30 mouse cellular contexts compared by ENCODE assay signal in the genomic region with DNA sequence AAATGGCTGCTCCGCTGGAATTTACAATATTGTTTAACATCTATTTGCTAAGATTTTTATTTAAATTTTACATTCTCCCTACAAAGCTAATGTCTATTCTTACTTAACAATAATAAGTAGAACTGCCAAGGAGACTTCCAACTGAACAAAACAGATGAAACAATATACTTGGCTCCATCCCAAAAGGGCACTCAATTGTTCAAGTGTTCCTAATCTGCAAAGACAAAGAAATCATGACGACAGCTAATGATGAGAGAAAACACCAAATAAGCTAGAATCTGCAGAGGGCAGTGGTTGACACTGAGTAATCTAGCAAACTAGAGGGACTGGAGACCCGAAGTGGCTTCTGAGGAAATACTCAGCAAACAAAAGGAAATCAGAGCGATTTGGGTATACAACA.
DNase-seq lines count a peak whose midpoint lies in the region; ATAC-seq and TF ChIP-seq lines count a peak whose summit lies in the region.
"Had no signal": no experiment of that assay in that cellular context is flagged by ENCODE, and none has a peak within 500 bp of the region (broad histone marks: within the 10 kb centered on the region; RNA-seq: fewer than 3 reads in every experiment).

No protein-coding gene starts in this region.

- no peaks in the 10 kb centered on the region for H3K4me1 ChIP-seq in forebrain, postnatal 0 days (ENCODE audit: insufficient read depth)
- H3K4me1 ChIP-seq in forebrain, embryonic 12.5 days: peaks cover 9% of the 10 kb centered on the region
- H3K4me1 ChIP-seq in lung, postnatal 0 days (ENCODE audit: insufficient read depth, low read depth, low read length): no peaks in the 10 kb centered on the region
- H3K4me1 ChIP-seq in thymus, adult 2 months (replicated peaks; ENCODE audit: control insufficient read depth, insufficient read depth, low read length): no peaks in the 10 kb centered on the region
- H3K4me1 ChIP-seq: heart, embryonic 12.5 days; intestine, embryonic 15.5 days; liver, embryonic 15.5 days; neural tube, embryonic 15.5 days had no signal

- WGBS in forebrain, postnatal 0 days: 40% methylated on average over 4 of the region's 4 CpGs
- WGBS in forebrain, embryonic 12.5 days: 62% methylated on average over 4 of the region's 4 CpGs
- 38% methylated on average over 4 of the region's 4 CpGs for WGBS in lung, postnatal 0 days
- 85% methylated on average over 4 of the region's 4 CpGs for WGBS in thymus, adult 2 months

- H3K27ac ChIP-seq in forebrain, postnatal 0 days (ENCODE audit: low read depth, low read length): no peak overlapping the region
- no peak overlapping the region for H3K27ac ChIP-seq in forebrain, embryonic 12.5 days
- H3K27ac ChIP-seq in lung, postnatal 0 days (ENCODE audit: low read length): no peak overlapping the region
- H3K27ac ChIP-seq in thymus, adult 2 months (ENCODE audit: control insufficient read depth, insufficient read depth, low read length): no peak overlapping the region
- H3K27ac ChIP-seq: hindbrain, embryonic 15.5 days; intestine, embryonic 15.5 days; layer of hippocampus, adult 2 months; left cerebral cortex, adult 2 months; limb, embryonic 12.5 days; liver, embryonic 15.5 days; macrophage; midbrain, embryonic 13.5 days; neural tube, embryonic 15.5 days; stomach, postnatal 0 days had no signal

- no peaks in the 10 kb centered on the region for H3K27me3 ChIP-seq in forebrain, postnatal 0 days (ENCODE audit: insufficient read depth, low read length)
- H3K27me3 ChIP-seq in forebrain, embryonic 12.5 days: no peaks in the 10 kb centered on the region; the same call in 1 of the 2 replicates
- no peaks in the 10 kb centered on the region for H3K27me3 ChIP-seq in lung, postnatal 0 days (replicated peaks; ENCODE audit: insufficient read depth, low read length)
- no peaks in the 10 kb centered on the region for H3K27me3 ChIP-seq in thymus, adult 2 months (ENCODE audit: control insufficient read depth, insufficient read depth, low read length)
- H3K27me3 ChIP-seq: heart, embryonic 12.5 days; intestine, embryonic 15.5 days; limb, embryonic 12.5 days; liver, embryonic 15.5 days; neural tube, embryonic 15.5 days had no signal

- peak; percentile 16 for DNase-seq in forebrain, postnatal 0 days
- DNase-seq in lung, postnatal 0 days (ENCODE audit: low spot score): peak; percentile 11
- DNase-seq in lung, adult 18-20 months: no peak
- peak; percentile 67 for DNase-seq in Muller cell, postnatal 12 days (ENCODE audit: inconsistent ontology term)
- no peak for DNase-seq in frontal cortex, postnatal 36 days (ENCODE audit: low spot score in 2 of 2)
- no peak for DNase-seq in thymus, adult 2 months
- DNase-seq: adrenal gland, postnatal 25 days; cerebellum, adult 18-20 months; gastrocnemius, postnatal 25 days; heart, adult 18-20 months; heart, postnatal 4 days; kidney, adult 2 months; kidney, postnatal 36 days; lung, postnatal 10 days; right cerebral cortex, postnatal 4 days; thymus, postnatal 4 days had no signal

- no peak; the same call in 1 of the 2 replicates for ATAC-seq in forebrain, postnatal 0 days
- no peak for ATAC-seq in forebrain, embryonic 12.5 days (ENCODE audit: low FRiP score)
- ATAC-seq in lung, postnatal 0 days: no peak
- ATAC-seq: CD4-positive, CD25-positive, alpha-beta regulatory T cell, adult 4 months; intestine, embryonic 15.5 days; midbrain, embryonic 13.5 days had no signal

- H3K9ac ChIP-seq in forebrain, postnatal 0 days: no peak overlapping the region
- no peak overlapping the region for H3K9ac ChIP-seq in forebrain, embryonic 12.5 days
- no peak overlapping the region for H3K9ac ChIP-seq in lung, postnatal 0 days (replicated peaks; ENCODE audit: low read depth)
- H3K9ac ChIP-seq: heart, embryonic 12.5 days; hindbrain, embryonic 15.5 days; intestine, embryonic 15.5 days; limb, embryonic 12.5 days; liver, embryonic 15.5 days; midbrain, embryonic 13.5 days; neural tube, embryonic 15.5 days had no signal

- no peaks in the 10 kb centered on the region for H3K9me3 ChIP-seq in forebrain, postnatal 0 days (ENCODE audit: low read length)
- no peaks in the 10 kb centered on the region for H3K9me3 ChIP-seq in forebrain, embryonic 12.5 days
- H3K9me3 ChIP-seq in lung, postnatal 0 days (ENCODE audit: low read length): no peaks in the 10 kb centered on the region
- H3K9me3 ChIP-seq: hindbrain, embryonic 15.5 days; intestine, embryonic 15.5 days; liver, embryonic 15.5 days; neural tube, embryonic 15.5 days had no signal

- no peak overlapping the region for H3K4me2 ChIP-seq in forebrain, postnatal 0 days (ENCODE audit: low read depth)
- no peak overlapping the region for H3K4me2 ChIP-seq in forebrain, embryonic 12.5 days
- H3K4me2 ChIP-seq in lung, postnatal 0 days (replicated peaks; ENCODE audit: low read depth, low read length): no peak overlapping the region
- H3K4me2 ChIP-seq: heart, embryonic 12.5 days; hindbrain, embryonic 15.5 days; intestine, embryonic 15.5 days; limb, embryonic 12.5 days; liver, embryonic 15.5 days; midbrain, embryonic 13.5 days; neural tube, embryonic 15.5 days had no signal

- TF ChIP-seq POLR2A in thymus, adult 2 months (IDR thresholded peaks at IDR 0.05; ENCODE audit: control insufficient read depth, extremely low read depth, insufficient read depth, low read length, poor library complexity): no peak

- no peaks in the 10 kb centered on the region for H3K36me3 ChIP-seq in forebrain, postnatal 0 days (ENCODE audit: insufficient read depth)
- no peaks in the 10 kb centered on the region for H3K36me3 ChIP-seq in forebrain, embryonic 12.5 days (replicated peaks)
- no peaks in the 10 kb centered on the region for H3K36me3 ChIP-seq in lung, postnatal 0 days (ENCODE audit: insufficient read depth, low read length)
- H3K36me3 ChIP-seq in thymus, adult 2 months (ENCODE audit: control insufficient read depth, insufficient read depth, low read length): no peaks in the 10 kb centered on the region
- H3K36me3 ChIP-seq: heart, embryonic 12.5 days; hindbrain, embryonic 15.5 days; intestine, embryonic 15.5 days; limb, embryonic 12.5 days; liver, embryonic 15.5 days; midbrain, embryonic 13.5 days; neural tube, embryonic 15.5 days had no signal

- no peak for TF ChIP-seq EP300 in lung, postnatal 0 days (IDR thresholded peaks at IDR 0.05)

- H3K4me3 ChIP-seq in forebrain, postnatal 0 days (ENCODE audit: low read depth, low read length): no peak overlapping the region
- no peak overlapping the region for H3K4me3 ChIP-seq in forebrain, embryonic 12.5 days (replicated peaks)
- no peak overlapping the region for H3K4me3 ChIP-seq in lung, postnatal 0 days (ENCODE audit: low read depth, low read length)
- H3K4me3 ChIP-seq in thymus, adult 2 months (ENCODE audit: control insufficient read depth, insufficient read depth, low read length): no peak overlapping the region
- H3K4me3 ChIP-seq: erythroblast, embryonic 14.5 days; heart, embryonic 12.5 days; hindbrain, embryonic 15.5 days; intestine, embryonic 15.5 days; layer of hippocampus, adult 2 months; left cerebral cortex, adult 2 months; limb, embryonic 12.5 days; liver, embryonic 15.5 days; midbrain, embryonic 13.5 days; neural tube, embryonic 15.5 days had no signal

- TF ChIP-seq CTCF in forebrain, postnatal 0 days (IDR thresholded peaks at IDR 0.05; ENCODE audit: low read depth): no peak
- TF ChIP-seq CTCF in lung, postnatal 0 days (IDR thresholded peaks at IDR 0.05): no peak
- TF ChIP-seq CTCF in thymus, adult 2 months (IDR thresholded peaks at IDR 0.05; ENCODE audit: borderline replicate concordance, control insufficient read depth, extremely low read depth, insufficient read depth, low read length, poor library complexity): no peak

Comparison
In these comparisons a context has a peak if more than half of its experiments do, and no peak if none do; other contexts are left out.
1. DNase-seq: peak in forebrain, postnatal 0 days (single experiment), lung, postnatal 0 days (single experiment) and Muller cell, postnatal 12 days (single experiment); none in lung, adult 18-20 months (0 of 2), frontal cortex, postnatal 36 days (0 of 2) and thymus, adult 2 months (single experiment).